Mouse (Mus musculus): Measurements from ENCODE around the gene Tef.
A peak's percentile ranks its signal among the peaks of the same experiment; 100 is the strongest.

Gene Tef

GRCm38 (mm10) chr15:81828426-81829207 is 26.4 kb downstream of the Tef start:
- DNase-seq (ENCODE audit: low spot score): no peak

- no peak for DNase-seq (ENCODE audit: low spot score)
Observed at GRCm38 (mm10) chr15:81829208-81829580, 27.0 kb downstream of the Tef start.

GRCm38 (mm10) chr15:81830530-81830929 is 28.3 kb downstream of the Tef start:
- no peak for DNase-seq (ENCODE audit: low spot score)

- DNase-seq (ENCODE audit: low spot score): peak; percentile 94
Observed at GRCm38 (mm10) chr15:81831136-81831825, 29.1 kb downstream of the Tef start.

- no peak for DNase-seq (ENCODE audit: low spot score)
Observed at GRCm38 (mm10) chr15:81832219-81832618, 30.0 kb downstream of the Tef start.

- DNase-seq (ENCODE audit: low spot score): peak; percentile 65
Observed at GRCm38 (mm10) chr15:81833481-81833880, 31.3 kb downstream of the Tef start.

GRCm38 (mm10) chr15:81834171-81834841 is 32.1 kb downstream of the Tef start:
- DNase-seq (ENCODE audit: low spot score): no peak

- peak; percentile 77 for DNase-seq (ENCODE audit: low spot score)
Observed at GRCm38 (mm10) chr15:81835007-81835880, 33.0 kb downstream of the Tef start.

- DNase-seq (ENCODE audit: low spot score): peak; percentile 86
Observed at GRCm38 (mm10) chr15:81836124-81836821, 34.1 kb downstream of the Tef start.

GRCm38 (mm10) chr15:81836966-81837920 is 35.0 kb downstream of the Tef start:
- no peak for DNase-seq (ENCODE audit: low spot score)

GRCm38 (mm10) chr15:81838554-81839235 is 36.5 kb downstream of the Tef start:
- DNase-seq (ENCODE audit: low spot score): no peak

GRCm38 (mm10) chr15:81839634-81840033 is 37.4 kb downstream of the Tef start:
- no peak for DNase-seq (ENCODE audit: low spot score)

GRCm38 (mm10) chr15:81840306-81840705 is 38.1 kb downstream of the Tef start:
- DNase-seq (ENCODE audit: low spot score): no peak

GRCm38 (mm10) chr15:81842275-81842674 is 40.1 kb downstream of the Tef start:
- no peak for DNase-seq (ENCODE audit: low spot score)

GRCm38 (mm10) chr15:81845033-81845625 is 42.9 kb downstream of the Tef start:
- DNase-seq (ENCODE audit: low spot score): no peak

- peak; percentile 75 for DNase-seq (ENCODE audit: low spot score)
Observed at GRCm38 (mm10) chr15:81845724-81846123, 43.5 kb downstream of the Tef start.

GRCm38 (mm10) chr15:81846755-81847154 is 44.5 kb downstream of the Tef start:
- DNase-seq (ENCODE audit: low spot score): no peak

GRCm38 (mm10) chr15:81847161-81847560 is 44.9 kb downstream of the Tef start:
- no peak for DNase-seq (ENCODE audit: low spot score)

GRCm38 (mm10) chr15:81847861-81848260 is 45.6 kb downstream of the Tef start:
- DNase-seq (ENCODE audit: low spot score): no peak
